Mouse (Mus musculus) liver, adult 2 months (tissue): ENCODE measurements at regions not wholly inside any gene's neighbourhood (a gene's known extent, or its start where the extent isn't known, plus 50 kb on each side); places are given as distances from the start of the nearest gene placed in this dataset.

ENCODE experiments used
- DNase-seq: peaks from one replicate; pipeline ENCODE4 v3.0.0-alpha.2; 2011; ENCODE audit warnings: low read depth, low spot score; ENCODE audit errors: extremely low read depth
- H3K27ac ChIP-seq: fragments of 200-500 bp; replicated peaks from 2 replicates; pipeline ENCODE4 v1.5.1; 2012; ENCODE audit warnings: low read depth, mild to moderate bottlenecking, control low read depth, inconsistent platforms, low read length; ENCODE audit not compliant: insufficient read depth
- H3K27me3 ChIP-seq: fragments of 200-500 bp; 2 replicates; pipeline ENCODE4 v1.6.1; 2012; ENCODE audit warnings: mild to moderate bottlenecking, moderate library complexity, low read length, inconsistent platforms; ENCODE audit not compliant: control insufficient read depth, insufficient read depth
- H3K36me3 ChIP-seq: fragments of 200-500 bp; 2 replicates; pipeline ENCODE4 v1.6.1; 2012; ENCODE audit warnings: low read length, inconsistent platforms; ENCODE audit not compliant: control insufficient read depth, insufficient read depth
- H3K4me1 ChIP-seq: fragments of 200-500 bp; 2 replicates; pipeline ENCODE4 v1.6.1; 2011; ENCODE audit warnings: low read length; ENCODE audit not compliant: control insufficient read depth, insufficient read depth
- H3K4me3 ChIP-seq: fragments of 200-500 bp; 2 replicates; pipeline ENCODE4 v1.5.1; 2011; ENCODE audit warnings: low read depth, mild to moderate bottlenecking, control low read depth, low read length, moderate library complexity; ENCODE audit not compliant: insufficient read depth
- H3K79me2 ChIP-seq: fragments of 200-500 bp; 2 replicates; pipeline ENCODE4 v1.6.1; 2012; ENCODE audit warnings: inconsistent platforms, mild to moderate bottlenecking, low read length, moderate library complexity; ENCODE audit not compliant: control insufficient read depth, insufficient read depth
- H3K9ac ChIP-seq: fragments of 200-500 bp; 2 replicates; pipeline ENCODE4 v1.6.1; 2012; ENCODE audit warnings: low read depth, mild to moderate bottlenecking, control low read depth, inconsistent platforms, low read length
- CTCF ChIP-seq: fragments of 200-500 bp; IDR thresholded peaks from 2 replicates; pipeline ENCODE4 v1.5.1; 2011; ENCODE audit warnings: low read depth, low read length, control low read depth
- POLR2A ChIP-seq: fragments of 200-500 bp; IDR thresholded peaks from 2 replicates; pipeline ENCODE4 v1.6.1; 2011; ENCODE audit warnings: low read length, control low read depth; ENCODE audit not compliant: insufficient read depth; ENCODE audit errors: extremely low read depth
- WGBS: fragments of 180-500 bp; shearing (Covaris S2); methylation state at CpG from one replicate; pipeline ENCODE4 v1.1.7; 2018; 5-methylcytosine and 5-hydroxymethylcytosine counted together

DNA sequence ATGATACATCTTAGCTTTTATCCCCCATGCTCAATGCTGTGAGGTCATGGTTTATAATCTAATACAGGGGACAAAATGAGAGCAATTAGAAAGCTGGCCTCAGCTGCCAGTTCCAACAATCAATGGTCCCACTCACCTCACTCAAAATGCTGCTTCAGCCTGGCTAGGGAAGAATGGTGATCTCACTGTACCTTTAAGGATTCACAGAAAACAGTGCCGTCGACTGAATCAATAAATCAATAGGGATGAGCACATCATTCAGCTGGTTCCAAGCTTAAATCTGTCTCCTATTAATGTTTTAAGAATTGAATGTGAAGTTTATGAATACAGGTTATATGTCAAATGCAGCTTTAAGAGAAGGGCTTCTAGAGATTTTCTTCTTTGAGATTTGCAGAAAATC is 61.9 kb upstream of the Ncam2 start:
- Histone ChIP-seq H3K9ac (no peak overlapping the region), H3K27ac (no peak overlapping the region), H3K36me3 (no peaks in the 10 kb centered on the region), H3K4me1 (no peaks in the 10 kb centered on the region), H3K4me3 (no peak overlapping the region), H3K79me2 (no peaks in the 10 kb centered on the region), H3K27me3 (no peaks in the 10 kb centered on the region)
- peak; percentile 73 for DNase-seq
- 18% methylated on average over 2 of the region's 2 CpGs for WGBS
- no peak for TF ChIP-seq CTCF

DNA sequence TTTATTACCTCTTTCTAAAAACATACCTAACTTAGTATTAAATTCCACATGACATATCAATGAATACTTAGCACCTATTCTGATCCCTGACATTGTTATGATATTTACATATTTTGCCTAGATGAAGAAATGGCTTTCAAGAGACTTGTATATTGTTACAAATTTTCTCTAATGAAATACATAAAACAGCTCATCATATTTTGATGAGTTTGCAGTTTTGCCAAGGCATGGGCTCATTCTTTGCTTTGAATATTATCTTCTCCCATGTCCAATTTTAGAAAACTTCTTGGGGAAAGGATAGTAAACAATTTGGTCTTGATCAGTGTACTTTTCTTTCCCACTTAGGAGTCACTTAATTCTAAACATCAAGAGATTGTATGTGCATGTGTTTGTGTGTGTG is 54.5 kb upstream of the Ncam2 start:
- Histone ChIP-seq H3K27me3 (no peaks in the 10 kb centered on the region), H3K4me1 (no peaks in the 10 kb centered on the region), H3K79me2 (no peaks in the 10 kb centered on the region), H3K4me3 (no peak overlapping the region), H3K27ac (no peak overlapping the region), H3K9ac (no peak overlapping the region), H3K36me3 (no peaks in the 10 kb centered on the region)
- no peak for DNase-seq
- TF ChIP-seq CTCF (no peak), POLR2A (no peak)

DNA sequence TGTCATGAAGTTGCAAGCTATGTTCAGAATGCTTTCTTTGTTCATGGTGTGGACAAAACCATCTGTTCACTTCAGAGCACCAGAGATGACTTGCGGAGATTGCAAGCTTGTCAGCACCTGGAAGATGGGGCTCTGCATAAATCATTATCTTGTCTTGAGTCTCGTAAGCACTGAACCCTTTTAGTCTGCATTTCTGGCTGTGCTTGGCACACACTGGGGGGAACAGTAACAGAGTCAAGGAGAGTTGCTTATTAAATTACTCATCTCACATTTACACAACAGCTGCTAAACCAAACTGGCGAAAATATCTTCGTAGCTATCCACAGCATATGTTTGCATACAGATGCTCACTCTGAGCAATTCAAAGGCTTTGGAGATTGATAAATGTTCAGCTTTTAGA is 51.0 kb upstream of the Ncam2 start:
- Histone ChIP-seq H3K4me1 (no peaks in the 10 kb centered on the region), H3K9ac (no peak overlapping the region), H3K27me3 (no peaks in the 10 kb centered on the region), H3K27ac (no peak overlapping the region), H3K36me3 (no peaks in the 10 kb centered on the region), H3K79me2 (no peaks in the 10 kb centered on the region), H3K4me3 (no peak overlapping the region)
- 90% methylated on average over 4 of the region's 4 CpGs for WGBS
- DNase-seq: no peak
- TF ChIP-seq CTCF (no peak), POLR2A (no peak)
